Mouse (Mus musculus) layer of hippocampus, adult 9-11 months (tissue): ENCODE results near the gene Egfl6.
"Not testable (repeated sequence)": the region's sequence is repeated elsewhere in the genome, so short reads cannot be mapped to it uniquely, and the experiment has no call there.

Experiments
- DNase-seq: peaks from one replicate; pipeline ENCODE4 v3.0.0; 2022

Egfl6 gene

DNA sequence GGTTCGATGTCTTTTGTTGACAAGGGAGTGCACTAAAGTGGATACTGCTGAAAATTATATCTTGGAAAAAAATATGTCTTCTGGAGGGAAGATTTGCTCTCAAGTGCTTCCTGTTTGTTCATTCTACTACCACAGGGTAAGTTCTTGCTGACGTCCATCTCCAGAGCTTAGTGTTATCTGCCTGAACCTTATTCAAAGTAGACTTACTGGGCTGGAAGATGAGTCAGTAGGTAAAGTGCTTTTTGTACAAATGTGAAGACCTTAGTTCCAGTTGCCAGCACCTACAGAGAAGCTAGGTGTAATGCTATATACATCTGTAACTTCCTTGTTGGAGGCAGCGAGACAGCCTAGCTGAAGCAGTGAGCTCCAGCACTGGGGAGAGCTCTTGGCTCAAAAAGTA, 69.6 kb downstream of the Egfl6 start:
- DNase-seq: no peak

DNA sequence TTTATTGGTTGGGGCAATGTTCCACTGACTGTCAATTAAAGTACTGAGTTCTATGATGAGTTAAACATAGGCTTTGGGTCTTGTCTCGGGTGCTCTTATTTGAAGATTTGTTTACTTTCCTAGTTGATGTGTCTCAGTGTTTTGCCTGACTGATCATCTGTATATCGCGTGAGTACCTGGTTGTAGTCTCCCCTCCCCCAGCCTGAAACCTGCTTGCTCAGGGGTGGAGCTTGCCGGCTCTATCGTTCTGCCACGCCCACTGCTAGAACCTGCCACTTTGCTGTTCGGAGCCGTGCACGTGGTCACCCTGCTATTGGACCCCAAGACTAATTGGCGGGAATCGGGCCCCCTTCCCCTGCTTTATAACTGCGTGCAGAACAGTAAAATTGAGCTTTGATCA, 71.5 kb downstream of the Egfl6 start:
- not testable (repeated sequence) for DNase-seq

DNA sequence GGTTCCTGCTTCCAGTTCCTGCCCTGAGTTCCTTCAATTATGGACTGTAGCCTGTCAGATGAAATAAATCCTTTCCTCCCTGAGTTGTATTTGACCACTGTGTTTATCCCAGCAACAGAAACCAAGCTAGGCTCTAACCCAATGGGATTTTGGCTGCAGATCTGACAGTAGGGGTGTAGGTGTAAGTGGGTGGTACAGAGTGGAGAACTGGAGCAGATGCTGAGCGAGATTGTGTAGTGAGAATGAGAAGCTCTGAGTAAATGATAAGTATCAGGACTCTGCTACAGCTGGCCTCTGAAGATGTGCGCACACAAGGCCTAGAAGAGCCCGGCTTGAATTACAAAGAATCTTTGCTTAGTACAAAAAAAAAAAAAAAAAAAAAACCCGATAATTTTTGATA, 73.4 kb downstream of the Egfl6 start:
- peak; percentile 37 for DNase-seq

DNA sequence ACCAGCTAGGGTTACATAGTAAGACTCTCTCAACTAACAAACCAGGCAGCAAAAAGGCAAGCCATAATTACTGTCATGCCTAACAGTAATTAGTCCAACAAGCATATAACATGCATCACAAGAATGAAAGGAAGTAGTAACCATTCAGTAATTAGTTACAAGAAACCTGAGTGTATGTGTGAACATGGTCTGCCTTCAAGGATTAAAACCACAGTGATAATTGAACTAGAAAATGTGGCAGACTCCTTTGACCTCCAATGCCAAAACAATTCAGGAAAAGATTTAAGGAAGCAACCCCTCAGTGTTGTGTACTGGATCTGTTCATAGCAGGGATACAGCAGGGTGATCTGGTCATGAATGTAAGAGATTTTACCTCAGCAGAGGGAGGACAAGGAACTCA, 74.4 kb downstream of the Egfl6 start:
- no peak for DNase-seq

DNA sequence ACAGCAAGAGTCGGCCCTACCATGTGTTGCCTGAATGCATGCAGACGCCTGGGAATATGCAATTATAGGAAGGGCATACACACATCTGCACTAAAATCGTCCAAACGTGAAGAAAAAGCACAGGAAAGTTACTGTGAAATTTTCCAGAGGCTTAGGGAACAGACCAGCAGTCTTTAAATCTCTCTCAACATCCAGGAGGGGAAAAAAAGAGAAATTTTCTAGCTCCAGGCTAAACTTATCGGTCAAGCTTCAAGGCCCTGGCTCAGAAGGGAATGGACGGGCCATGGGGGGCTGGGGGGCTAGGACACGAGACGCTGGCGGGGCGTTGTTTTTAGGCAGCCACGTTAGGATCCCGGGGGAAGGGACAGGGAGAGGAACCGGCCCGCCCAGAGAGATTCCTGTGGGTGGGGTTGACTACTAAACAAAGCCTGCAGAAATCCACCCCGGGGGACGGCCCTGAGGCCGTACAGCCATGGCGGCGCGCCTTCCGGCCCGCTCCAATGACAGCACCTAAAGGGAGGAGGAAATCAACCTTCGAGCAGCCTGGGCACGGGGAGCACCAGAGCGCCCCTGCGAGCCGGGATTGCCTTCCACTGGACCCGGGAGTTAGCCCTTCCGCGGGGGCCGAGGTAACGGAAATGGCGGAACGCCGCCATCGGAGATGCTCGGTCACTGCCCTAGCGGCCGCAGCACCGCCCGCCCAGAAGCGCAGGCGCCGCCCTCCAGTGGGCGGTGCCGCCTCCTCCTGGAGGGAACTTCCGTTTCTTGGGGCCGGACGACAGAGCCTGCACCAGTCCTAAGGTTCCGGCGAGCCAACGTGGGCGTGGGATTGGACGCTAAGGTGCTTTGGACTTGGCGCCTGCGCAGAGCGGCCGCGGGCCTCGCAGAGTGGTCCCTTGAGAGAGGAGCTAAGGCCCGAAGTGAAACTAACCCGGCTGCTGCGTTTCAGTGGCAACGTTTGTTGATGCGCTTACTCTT, 75.5 kb downstream of the Egfl6 start:
- DNase-seq: peak; percentile 96

DNA sequence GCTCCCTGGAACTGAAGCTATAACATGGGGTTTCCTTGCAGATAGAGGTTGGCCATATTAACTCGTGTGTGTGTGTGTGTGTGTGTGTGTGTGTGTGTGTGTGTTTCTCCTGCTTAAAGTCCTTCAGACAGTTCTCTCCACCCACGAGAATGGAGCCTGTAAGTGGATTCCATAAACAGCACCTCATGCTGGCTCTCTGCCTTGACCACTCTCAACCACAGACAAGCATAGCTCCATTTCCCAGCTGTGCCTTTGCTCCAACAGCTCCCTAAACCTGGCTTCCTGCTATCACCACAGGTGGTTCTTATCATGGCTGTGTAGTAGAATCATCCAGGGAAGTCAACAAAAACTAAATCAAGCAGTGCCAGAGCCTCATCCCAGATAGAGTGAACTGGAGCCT, 81.1 kb downstream of the Egfl6 start:
- no peak for DNase-seq

DNA sequence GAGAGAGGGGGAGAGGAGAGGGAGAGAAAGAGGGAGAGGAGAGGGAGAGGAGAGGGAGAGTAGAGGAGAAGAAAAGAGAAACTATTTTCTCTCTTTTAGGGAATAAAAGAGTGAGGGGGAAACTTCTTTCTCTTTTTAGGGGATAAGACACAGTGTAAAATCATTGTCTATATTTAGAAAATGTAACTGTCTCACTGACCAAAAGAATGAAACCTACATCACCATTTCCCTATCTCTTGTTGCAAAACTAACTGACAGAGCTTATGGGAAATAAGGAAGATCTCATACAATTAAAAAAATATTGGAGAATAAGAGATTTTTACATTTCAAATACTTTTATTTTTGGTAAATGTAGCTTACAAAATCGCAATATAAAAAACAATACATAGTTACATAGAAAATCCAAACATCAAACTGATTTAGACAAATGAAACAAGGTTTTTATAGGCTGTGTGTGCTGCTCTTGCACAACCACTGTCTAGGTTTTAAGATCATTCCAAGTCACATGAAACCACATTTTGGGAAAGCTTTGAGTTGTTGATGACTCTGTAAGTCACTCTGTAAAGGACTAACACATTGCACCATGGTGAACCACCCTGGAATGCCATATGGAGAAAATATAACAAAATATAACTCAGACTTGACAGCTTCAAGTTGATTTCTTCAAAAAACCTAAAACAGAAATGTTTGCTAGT, 85.9 kb downstream of the Egfl6 start:
- DNase-seq: no peak

DNA sequence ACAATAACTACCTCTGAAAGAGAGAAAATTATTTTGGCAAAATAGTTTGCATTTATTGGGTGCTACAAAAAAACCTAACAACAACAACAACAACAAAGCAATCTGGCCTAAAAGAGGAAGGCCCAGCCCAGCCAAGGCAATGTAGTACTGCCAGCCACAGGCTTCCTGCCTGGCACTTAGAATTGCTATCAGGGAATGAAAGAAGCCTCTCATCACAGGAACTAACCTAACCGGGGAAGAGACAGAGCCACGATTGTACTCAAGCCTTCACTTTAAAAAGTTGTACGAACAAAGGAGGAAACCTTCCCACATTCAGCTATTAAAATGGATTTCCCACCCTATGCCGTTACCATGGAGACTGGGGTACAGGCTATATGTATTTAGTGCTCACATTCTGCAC, 87.7 kb downstream of the Egfl6 start:
- peak; percentile 13 for DNase-seq

DNA sequence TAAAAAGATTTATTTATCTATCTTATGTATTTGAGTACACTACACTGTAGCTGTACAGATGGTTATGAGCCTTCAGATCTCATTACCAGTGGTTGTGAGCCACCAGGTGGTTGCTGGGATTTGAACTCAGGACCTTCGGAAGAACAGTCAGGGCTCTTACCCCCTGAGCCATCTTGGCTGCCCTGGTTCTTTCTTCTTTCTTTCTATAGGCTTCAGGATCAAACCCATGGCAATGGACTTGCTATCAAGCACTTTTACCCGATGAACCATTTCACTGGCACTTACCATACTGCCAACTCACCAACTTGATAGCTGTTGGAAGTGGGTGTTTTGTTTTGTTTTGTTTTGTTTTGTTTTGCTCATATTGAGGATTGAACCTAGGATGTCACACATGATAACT, 90.5 kb downstream of the Egfl6 start:
- no peak for DNase-seq

DNA sequence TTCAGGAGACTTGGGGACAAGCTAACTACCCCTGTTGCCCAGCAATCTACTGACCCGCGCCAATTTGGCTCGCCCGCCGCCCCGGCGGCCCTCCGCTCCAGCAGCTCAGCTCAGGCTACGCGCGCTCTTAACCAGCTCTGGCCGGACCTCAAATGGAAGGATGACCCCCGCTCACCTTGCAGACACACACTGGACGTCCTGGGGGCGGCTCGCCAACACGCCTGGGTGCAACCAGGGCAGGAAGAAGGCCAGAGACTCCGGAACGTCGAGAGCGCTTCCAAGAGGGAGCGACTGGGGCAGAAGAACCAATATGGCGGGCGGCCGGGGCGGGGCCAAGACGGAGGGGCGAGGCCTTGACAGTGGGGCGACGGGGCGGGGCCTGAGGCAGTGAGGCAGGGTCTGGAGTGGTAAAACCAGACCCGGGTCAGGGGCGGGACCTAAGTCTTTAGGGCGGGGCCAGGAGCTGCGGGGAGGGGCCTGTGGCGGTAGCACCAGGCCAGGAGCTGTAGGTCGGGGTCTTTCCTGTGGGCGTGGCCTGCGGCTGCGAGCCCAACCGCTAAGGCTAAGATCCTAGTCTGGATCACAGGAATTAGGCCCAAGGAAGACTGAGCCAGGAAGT, 106.0 kb downstream of the Egfl6 start, which contains the start of gene Rab9:
Rab9 (minus strand) TSS at position 503 of the 619 bp plus-strand sequence.
- DNase-seq: peak; percentile 92

DNA sequence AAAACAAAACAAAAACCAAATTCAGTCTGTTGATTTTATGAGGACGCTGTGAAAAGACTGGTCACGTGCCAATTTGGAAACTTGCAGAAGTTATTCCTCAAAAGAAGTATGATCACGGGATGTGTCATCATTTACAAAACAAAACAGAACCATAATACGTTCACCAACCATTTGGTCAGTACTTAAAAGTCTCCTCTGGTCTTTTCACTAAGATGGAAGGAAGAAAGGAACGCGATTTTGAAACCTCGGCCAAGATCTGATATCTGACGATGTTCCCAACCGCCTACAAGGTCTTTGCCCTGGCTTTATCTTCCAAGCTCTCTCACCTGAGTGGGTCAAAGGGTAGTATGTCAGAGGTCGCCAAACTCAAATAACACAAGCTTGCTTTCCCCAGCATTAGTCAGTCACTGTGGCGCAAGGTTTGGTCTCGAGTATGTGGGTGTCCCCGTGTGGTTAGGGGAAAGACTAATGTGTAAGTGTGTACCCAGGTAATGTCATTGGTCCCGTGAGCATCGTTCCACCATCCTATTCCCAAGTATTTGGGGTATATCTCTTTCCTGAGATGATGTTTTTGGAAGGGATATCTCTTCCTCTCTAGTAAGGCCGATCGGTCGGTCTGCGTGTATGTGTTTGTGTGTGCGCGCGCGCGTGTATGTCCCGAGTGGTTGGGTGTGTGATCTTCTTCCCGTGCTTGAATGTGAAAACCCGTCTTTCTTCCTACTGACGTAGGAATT, 106.7 kb downstream of the Egfl6 start:
- no peak for DNase-seq

DNA sequence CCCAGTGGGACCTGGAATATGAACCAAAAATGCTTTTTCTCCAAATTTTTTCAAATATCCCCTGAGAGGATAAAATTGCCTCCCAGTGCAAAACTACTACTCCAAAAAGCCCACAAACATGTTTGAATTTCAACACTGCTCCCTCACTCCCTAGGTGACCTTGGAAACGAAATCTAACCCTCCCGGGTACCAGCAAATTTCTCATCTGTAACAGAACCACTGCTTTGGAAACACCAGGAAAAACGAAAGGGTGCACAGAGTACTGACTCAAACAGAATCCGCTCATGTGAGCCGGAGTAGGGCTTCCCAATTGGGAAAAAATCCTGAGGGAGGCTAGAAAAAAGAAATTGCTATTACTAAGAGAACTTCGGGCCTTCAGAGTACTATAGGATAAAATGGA, 108.1 kb downstream of the Egfl6 start:
- no peak for DNase-seq
